Mouse (Mus musculus): ENCODE data around the gene Cemip2. TPM values are rescaled to one million over a fixed set of nuclear protein-coding genes. Genes with fewer than 3 reads are reported as not detected.

Gene Cemip2
- 10 to 100 TPM; 12.7 to 15.6 TPM for total RNA-seq (2021)
- long read RNA-seq, experiment 1, partial matches to known transcripts = 1 of 1 reads
- long read RNA-seq, experiment 1, other reads (novel, unspliced or antisense) = 0 of 1 reads
- long read RNA-seq, experiment 2, full-length matches to known transcripts = 5 of 17 reads
- long read RNA-seq, experiment 2, partial matches to known transcripts = 12 of 17 reads
- long read RNA-seq, experiment 2, other reads (novel, unspliced or antisense) = 0 of 17 reads

DNA sequence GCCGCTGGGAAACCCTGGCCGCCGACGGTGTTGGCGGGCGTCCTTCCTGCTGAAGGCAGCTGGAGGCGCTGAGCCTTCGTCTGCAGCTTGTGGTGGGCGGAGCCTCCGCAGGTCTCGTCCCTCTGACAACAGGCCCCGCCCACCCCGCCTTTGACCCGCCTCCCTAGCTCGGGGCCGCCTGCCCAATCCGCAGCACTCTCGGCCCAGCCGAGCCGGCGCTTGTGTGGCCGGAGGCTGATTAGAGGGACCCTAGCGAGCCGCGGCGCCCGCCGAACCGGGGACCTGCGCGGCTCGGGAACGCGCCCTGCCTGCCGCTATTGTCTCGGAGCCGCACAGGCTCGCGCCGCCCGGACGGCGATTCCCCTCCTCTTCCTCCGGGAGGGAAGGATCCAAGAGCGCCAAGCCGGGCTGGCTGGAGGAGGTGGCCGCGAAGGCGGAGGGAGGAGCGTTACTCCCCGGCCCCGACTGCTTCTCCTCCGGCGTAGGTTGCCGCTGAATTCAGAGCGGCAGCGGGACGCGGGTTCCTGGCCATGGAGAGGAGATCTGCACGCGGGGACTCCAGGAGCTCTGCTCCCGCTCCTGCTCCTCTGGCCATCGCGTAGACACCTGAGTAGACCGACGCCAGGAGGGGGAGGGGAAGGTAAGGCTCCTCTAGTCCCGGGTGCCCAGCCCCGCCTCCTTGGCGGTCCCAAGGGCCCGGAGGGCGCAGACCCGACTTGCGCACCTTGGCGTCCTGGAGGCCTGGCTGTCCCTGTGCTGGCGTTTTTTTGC, at the start of gene Cemip2:
TSS of gene Cemip2 (plus strand) at position 196 of the 771 bp plus-strand sequence.
- DNase-seq (ENCODE audit: low spot score in 2 of 2) = peak; percentile 95 to 96

DNA sequence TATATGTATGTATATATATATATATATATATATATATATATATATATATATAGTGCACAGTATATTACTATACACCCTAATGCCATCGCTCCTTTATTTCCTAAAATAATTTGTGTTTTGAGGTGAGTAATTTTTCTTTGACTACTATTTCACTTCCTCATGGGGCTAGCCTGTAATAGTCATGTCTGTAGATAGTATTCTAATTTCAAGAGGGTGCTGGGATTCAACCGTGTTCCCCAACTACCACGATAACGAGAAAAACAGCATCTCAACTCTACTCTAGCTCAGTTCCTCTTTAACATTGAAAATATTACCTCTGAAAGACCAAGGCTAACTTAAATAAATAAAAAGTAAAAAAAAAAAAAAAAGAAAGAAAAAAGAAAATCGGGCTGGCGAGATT, 49.8 kb upstream of the Cemip2 start:
- DNase-seq (ENCODE audit: low spot score in 2 of 2) = no peak

DNA sequence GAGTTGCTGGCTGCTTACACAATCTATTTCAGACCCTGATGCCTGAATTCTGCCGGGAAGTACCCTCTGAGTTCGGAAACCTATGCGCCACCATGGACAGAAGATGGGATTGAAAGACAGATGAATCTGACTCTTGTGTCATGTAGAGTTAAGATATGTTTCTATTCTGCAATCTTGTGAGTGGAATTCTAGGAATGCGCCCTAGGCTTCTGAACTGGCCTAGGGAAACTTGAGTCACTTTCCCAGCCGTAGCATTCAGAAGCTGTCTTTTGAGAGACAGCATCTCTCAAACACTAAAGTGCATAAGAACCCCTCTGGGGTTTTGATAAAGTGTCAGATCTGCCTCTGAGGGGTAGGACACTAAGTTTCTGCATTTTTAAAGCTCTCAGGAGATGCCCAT, 46.3 kb upstream of the Cemip2 start:
- DNase-seq (ENCODE audit: low spot score in 2 of 2) = no peak

DNA sequence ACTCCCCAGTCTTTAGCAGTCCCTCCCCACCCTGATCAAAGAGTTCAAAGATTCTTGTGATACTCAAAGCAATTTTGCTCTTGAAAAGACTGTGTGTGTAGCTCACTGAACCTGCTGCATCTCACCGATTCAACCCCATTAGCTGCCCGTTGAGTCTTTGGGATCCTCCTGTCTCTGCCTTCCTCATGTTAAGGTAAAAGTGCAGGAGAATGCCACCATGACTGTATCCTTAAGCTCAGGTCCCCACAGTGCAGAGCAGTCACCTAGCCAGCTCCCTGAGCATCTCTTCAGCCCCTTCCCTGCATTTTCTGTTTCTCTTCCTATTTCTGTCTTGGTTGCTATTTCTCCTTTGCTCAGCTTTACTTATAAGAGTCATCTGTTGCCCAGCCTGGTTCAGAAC, 45.0 kb upstream of the Cemip2 start:
- DNase-seq (ENCODE audit: low spot score in 2 of 2) = no peak

DNA sequence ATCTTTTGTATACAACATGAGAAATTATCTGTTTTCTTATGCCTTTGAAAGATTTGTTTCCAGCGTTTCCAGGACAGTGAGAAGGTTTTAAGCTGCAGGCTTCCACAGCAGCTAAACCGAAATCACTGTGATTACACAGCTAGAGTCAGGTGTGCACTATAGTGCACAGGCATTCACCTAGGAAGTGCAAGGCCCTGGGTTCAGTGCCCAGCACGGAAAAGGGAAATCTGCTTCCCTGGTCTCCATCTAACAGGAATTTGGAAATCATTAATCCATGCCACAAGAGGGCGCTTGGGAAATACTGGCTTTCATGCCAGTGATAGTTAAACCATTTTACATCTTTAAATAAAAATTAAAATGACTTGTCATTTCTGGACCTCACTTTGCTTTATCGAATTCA, 44.0 kb upstream of the Cemip2 start:
- peak in 1 of 2 experiments; percentile 37 for DNase-seq (ENCODE audit: low spot score in 2 of 2)

DNA sequence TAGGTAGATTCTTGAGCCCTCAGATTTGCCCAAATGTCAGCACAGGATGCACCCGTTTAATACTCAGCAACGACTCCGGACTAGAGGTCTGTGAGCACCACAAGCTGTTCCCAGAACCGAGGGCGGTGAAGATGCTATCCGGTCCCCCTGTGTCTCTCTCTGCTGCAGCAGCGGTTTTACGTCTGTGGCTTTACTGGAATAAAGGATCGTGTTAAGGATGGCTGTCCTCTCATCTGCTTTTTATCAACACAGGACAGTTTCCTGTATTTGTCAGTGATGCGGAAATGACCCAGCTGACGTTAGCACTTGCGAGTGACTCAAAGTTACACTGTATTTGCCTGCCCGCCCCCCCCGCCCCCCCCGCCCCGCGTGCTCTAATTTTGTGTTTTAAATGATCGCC, 40.7 kb upstream of the Cemip2 start:
- DNase-seq (ENCODE audit: low spot score in 2 of 2) = no peak

DNA sequence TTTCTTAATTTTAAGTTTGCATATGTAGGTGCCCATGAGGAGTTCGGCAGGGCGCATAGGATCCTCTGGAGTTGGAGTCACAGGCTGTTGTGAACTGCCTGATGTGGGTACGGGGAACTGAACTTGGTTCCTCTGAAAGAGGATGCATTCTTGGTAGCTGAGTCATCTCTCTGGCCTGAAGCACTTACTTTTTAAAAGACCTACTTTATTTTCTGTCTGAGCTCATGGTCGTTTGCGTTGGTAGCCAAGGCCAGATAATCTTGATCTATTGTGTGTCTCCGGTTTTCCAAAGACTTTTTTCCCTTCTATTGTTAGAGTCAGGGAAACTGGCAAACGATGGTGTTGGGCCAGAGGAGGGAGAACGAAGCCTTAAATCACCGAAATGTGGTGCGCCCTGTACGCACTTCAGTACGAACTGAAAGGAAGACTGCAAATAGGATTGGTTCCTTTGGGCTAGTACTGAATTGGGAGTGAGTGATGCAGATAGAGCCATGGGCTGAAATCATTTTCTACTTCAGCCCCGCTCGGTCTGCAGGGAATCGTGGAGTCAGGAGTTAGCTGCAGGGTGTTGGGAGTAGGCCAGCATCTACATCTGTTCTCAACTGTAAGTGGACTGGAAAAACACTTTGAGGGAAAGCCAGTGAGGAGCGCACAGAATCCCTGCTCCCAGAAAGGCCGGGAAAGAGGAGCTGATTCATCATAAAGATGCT, 40.1 kb upstream of the Cemip2 start:
- no peak for DNase-seq (ENCODE audit: low spot score in 2 of 2)

DNA sequence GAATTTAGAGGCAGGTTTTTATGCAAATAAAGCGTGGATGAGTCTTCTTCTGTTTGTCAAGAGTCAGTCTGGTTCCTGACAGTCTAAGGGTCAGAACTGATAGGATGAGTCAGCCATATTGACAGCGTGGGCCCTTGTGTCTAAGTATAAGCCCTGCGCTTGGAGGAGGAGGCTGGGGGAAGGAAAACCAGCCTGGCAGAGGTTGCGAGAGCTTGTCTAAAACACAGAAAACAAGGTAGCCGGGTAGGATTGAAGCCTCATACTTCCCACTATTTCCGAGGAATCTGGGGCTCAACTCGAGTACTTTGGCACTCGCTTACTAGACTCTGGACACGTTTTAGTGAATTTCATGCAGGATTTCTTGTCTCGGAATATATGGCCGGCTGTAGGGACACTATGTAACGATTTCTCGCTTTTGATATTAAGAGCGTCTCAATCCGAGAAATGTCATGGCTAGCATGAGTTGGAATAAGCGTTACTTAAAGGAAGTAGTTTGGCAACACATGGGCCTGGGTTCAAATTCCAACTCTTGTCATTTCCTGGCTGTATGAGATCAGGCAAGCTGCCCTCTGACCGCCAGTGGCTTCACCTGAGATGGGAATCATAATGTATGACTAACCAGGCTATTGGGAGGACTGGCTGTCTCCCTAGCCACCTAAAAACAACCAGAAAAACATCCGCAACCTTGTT, 39.4 kb upstream of the Cemip2 start:
- no peak for DNase-seq (ENCODE audit: low spot score in 2 of 2)

DNA sequence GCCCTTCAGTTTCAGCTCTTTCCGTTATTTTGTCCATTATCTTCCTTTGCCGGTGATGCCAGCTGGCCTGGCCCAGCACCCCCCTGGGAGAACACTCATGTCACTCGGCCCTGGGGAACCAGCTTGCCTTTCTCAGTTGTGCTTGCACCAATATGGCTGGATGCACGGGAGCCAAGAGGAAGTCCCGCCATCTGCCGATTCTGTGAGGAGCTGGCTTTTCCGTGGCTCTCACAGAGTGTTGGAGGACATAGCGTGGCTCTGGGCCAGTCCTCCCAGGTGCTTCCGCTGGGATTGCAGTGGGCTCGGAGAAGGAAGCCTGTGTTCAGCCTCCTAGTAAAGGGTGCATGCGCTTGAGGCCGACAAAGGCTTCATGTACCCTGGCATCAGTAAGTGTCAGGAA, 36.0 kb upstream of the Cemip2 start:
- DNase-seq (ENCODE audit: low spot score in 2 of 2) = no peak

DNA sequence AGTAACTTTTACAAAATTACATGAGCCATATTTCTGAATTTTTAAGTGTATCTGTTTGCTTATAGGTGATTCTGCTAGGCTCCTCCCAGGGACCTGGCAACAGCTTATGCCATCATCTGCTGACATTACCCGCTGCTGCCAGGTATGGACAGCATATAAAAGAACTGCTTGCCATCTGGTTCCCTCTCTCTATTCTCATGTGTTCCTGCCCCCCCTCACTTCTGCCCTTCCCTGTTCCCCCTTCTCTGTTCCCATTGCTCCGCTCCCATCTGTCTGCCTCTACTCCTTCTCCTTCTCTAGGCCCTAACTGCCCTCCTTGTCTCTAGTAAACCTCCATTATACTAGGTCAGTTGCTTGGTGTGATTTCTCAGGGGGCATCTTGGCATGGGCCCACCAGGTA, 32.6 kb upstream of the Cemip2 start:
- no peak for DNase-seq (ENCODE audit: low spot score in 2 of 2)

DNA sequence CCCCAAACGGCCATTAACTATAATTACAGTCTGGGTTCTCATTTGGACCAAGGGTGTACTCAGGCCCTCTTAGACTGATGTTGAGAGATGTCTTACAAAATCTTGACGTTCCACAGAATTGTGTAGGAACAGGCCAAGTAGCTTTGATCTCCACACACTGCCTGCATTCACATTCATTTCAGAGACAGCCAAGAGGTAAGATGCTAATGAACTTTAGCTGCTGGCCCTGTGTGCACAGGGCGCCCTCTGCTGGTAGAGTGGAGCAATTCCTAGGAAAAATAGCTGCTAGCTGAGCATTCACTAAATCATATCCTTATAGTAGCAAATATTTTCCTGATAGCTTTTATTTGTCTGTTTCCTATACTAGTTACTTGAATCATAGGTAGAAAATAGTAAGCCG, 30.8 kb upstream of the Cemip2 start:
- DNase-seq (ENCODE audit: low spot score in 2 of 2) = peak; percentile 62 to 74

DNA sequence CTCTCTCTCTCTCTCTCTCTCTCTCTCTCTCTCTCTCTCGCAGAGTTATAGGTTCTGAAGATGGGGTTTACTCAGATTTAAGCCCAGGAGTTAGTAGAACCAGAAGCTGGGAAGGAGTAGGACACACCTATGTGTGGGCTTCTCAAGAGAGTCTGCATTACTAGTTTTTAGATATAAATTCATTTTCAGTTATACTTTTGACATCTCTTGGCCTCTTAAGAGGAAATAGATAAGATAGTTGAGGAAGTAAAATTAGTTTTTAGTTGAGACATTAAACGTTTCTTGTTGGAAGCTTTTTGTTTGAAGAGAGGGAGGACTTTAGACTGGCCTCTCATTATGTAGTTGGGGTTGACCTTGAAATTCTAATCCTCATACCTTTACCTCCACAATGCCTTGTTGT, 28.0 kb upstream of the Cemip2 start:
- DNase-seq (ENCODE audit: low spot score in 2 of 2) = no peak

DNA sequence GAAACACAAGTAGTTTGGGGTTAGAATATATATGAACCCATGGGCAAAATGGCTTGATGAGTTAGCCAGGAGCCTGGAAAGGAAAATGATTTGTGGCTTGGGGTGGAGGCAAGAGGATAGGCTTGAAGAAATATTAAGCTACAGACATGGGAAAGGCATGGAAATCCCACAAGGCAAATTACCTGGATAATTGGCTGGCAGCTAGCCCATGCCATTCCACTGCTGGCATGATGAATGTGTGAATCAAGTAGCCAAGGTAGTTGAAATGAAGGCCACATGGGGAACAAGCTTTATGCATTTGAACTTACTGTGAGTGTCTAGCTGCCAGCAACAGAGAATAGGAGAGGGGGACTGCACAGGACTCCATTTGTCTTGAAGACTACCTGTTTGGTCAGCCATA, 16.5 kb upstream of the Cemip2 start:
- DNase-seq (ENCODE audit: low spot score in 2 of 2) = no peak

DNA sequence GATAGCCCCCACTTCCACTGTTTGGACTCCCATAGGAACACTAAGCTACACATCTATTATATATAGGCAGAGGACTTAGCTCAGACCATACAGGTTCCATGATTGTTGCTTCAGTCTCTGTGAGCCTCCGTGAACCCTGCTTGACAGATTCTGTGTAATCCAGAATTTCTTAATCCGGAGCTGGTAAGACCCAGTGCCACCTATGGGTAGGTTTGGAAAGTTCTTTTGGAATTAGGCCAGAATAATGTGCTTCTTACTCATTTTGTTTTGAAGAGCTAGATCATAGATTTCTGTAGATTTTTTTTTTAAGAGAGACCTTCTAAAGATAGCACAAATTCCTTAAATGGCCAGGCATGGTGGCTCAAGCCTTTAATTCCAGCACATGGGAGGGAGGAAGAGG, 14.1 kb upstream of the Cemip2 start:
- no peak for DNase-seq (ENCODE audit: low spot score in 2 of 2)

DNA sequence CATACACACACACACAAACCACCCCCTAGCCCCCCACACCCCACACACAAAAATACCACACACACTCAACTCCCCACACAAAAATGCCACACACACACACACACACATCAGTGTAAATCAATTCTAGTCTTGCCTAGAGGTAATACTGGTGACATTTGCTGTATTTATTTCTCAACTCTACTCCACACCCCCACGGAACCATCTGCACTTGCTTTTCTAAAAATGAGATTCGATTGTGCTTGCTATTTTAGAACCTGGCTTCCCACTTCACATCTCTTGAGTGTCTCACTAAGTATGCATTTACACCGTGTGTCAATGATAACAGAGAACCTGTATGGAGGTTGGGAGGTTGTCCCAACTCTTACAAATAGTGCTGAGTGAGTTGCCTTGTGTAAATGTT, 13.4 kb upstream of the Cemip2 start:
- no peak for DNase-seq (ENCODE audit: low spot score in 2 of 2)

DNA sequence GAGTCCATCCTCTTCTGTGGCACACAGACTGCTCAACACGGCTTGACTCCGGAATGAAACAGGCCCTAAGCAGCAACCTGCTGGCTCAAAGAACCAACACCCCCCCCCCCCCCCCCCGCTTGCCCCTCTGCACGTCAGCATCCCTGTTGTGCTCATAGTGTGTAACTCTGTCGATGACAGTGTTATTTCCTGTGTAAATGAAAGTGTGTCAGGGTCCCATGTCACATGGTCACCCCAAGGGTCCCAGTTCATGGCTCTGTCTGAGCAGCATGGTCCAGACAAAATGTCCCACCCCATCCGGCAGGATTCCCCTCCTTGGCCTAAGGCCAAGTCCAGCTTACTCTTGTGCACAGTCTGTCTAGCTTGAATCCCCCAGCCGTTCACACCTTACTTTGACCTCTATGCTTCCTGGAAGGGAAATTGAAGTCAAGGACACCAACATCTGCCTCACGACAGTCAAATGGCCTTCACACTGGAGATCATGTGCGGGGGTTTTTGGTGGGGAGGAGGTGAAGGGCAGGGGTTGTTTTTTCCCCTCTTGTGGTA, 10.6 kb upstream of the Cemip2 start:
- DNase-seq (ENCODE audit: low spot score in 2 of 2) = no peak

DNA sequence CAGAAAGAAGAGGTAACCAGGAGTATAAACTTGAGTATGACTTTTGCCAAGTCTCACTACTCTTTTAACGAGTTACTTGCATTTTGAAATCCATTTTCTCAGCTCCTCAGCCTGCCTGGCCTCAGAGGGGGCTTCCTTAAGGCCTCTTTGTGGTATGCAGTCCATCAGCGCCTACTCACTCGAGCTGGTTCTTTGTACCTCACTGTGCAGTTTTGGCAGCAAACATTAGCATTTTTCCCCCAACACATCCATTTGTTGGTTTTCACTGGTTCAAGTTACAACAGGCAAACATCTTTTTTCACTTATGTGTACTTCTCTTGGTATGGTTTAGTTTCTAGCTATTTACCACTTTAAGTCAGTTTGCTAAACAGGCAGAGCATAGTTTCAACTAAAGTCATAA, 8.3 kb upstream of the Cemip2 start:
- DNase-seq (ENCODE audit: low spot score in 2 of 2) = no peak

DNA sequence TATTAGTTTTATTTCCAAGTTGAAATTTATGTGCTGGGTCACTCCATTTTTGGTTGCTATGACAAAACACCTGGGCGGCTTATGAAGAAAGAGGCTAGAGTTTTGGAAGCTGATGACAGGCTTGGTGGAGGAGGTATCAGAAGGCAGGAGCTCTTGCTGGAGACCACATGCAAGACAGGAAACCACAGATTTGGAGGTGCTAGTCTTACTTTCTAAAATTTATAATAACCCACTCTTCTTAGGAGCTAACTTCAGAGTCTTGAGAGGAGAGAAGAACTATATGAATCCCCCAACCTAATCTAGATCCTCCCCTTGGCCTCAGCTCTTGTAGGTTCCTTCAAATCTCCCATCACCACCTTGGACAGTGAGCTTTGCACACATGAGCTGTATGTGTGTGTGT, 6.6 kb upstream of the Cemip2 start:
- no peak for DNase-seq (ENCODE audit: low spot score in 2 of 2)

DNA sequence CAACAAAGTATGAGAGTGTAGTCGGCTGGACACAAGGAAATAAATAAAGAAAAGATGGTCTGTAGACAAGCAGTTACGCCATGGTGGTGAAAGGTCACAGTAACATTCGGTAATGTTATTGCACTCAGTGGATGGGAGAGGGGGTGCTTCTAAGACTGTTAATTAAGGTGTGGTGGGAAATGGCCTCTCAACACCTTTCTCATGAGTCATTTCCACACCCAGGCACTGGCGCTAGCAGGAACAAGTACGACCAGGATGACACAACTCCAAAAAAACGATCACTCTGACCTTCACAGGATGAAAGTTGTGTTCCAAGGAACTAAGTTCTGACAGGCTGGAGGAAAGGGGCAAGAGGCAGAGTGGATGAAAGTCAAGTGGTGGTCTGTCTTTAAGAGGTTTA, 4.5 kb upstream of the Cemip2 start:
- no peak for DNase-seq (ENCODE audit: low spot score in 2 of 2)

DNA sequence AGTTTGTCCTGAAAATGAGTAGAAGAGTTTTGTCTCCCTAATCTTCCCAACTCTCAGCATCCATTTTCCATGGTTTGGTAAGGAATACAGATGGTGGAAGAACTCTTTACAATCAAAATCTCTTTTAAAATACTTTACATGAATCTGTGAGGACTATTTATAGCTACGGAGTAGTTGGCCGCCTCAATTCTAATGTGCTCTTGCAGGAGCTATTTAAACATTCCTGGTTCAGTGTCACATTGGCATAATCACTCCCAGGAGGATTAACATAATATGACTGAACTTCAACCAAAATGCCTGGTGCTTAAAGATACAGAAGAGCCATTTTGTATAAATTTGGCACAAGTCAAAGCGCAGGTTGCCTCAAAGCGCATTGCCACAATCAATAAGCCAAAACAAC, 2.5 kb upstream of the Cemip2 start:
- no peak for DNase-seq (ENCODE audit: low spot score in 2 of 2)

DNA sequence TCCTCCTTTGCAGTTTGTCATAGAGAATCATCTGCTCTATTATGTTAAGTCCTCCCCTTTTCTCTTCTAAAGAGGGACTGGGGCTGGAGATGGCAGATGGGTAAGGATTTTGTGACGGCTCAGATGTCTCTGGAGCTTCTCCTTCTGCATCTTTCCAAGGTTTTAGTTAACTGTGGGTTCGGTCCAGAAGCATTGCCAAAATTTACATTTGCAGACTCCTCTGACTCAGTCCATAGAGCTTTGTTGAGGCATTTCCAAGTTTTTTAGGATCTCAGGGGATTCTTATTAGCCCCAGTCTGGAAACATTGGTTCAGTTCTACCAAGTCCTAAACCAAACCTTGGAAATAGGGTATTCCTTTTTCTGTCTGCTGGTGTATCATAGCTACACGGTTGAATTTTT, 1.5 kb upstream of the Cemip2 start:
- DNase-seq (ENCODE audit: low spot score in 2 of 2) = no peak
